Mouse (Mus musculus) naive thymus-derived CD4-positive, alpha-beta T cell, adult 2 months (primary cell): Measurements from ENCODE around the gene Def8.

ENCODE experiments used
- DNase-seq: peaks from one replicate; pipeline ENCODE4 v3.0.0-alpha.2; 2011; ENCODE audit warnings: low read depth

Def8 gene

DNA sequence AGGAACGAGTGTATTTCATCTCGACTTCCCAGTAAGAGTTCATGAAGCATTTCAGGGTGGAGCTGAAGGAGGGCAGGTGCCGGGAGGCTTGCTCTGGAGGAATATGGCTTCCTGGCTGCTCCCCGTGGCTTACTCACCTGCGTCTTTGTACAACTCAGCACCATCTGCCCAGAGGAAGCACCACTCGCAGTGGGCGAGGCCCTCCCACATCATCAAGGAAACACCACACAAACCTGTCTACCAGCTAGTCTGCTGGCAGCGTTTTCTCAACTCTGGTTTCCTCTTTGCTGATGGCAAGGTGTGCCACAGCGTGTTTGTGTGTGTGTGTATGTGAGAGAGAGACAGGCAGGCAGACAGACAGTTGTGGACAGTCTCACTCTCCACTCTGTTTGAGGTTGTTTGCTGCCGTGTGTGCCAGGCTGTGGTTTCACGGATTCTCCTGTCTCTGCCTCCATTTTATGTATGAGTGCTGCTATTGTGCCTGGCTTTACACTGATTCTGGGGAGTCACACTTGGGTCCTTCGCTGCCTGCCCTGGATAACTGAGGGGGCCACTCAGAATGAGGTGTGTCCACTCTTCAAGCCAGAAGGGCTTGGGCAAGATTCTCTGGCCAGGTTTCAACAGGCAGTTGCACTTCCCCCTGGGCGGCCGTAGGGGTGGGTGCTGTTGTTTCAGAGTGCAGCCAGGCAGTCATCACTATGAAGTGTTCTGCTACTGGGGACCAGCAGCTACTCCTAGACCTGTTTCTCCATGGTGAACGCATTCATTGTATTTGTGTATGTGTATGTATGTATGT is 68.2 kb downstream of the Def8 start:
- no peak for DNase-seq

DNA sequence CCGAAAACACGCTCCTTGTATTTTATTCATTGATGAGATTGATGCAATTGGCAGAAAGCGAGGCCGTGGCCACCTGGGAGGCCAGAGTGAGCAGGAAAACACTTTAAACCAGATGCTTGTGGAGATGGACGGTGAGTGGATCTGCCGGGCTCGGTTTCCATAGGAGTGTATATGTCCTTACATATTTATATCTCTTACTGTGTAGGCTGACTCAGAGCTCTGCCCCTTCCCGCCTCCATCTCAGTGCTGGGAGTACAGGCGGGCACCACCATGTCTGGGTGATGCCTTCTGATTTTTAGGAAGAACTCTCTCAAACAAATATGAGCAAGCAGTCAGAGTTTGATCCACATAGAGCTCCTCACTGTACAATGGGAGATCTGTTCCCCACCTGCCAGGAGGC is 69.6 kb downstream of the Def8 start:
- DNase-seq: no peak

DNA sequence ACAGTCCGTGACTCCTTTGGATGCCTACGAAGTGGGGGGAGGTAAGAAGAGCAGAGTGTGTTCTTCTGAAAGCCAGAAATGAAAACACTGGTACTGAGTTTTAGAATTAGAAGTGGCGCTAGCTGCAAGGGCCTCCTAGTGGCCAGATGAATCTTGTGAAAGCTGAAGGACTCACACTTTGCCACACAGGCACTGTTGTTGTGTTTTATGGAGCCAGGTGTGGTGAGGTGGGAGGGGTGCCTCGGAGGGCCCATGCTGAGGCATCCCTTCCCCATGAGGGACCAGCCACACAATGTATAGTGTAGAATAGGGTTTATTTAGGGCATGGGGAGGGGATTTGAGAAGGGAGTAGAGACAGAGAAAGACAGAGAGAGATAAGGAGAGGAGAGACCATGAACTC is 74.4 kb downstream of the Def8 start:
- no peak for DNase-seq

DNA sequence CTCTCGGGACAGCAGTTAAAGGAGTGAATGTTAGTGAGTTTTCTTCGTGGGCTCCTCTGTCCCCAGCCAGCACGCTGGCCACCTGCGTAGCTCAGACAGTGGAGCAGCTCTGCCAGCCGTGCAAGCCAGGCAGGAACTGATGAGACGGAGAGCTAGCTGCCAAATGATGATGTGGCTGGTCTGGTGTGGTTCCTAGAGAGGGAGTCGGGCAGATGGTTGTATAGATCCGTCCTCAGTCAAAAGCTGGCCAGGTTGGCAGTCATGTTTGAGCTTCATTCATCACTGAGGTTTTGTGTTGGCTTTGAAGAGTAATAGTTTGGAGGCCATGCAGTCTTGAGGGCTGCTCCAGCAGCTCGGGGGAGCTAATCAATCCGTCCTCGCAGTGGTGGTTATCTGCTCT is 75.6 kb downstream of the Def8 start:
- no peak for DNase-seq

- DNase-seq: no peak
These were observed 76.2 kb downstream of the Def8 start for GRCm38 (mm10) chr8:123499556-123499955.

DNA sequence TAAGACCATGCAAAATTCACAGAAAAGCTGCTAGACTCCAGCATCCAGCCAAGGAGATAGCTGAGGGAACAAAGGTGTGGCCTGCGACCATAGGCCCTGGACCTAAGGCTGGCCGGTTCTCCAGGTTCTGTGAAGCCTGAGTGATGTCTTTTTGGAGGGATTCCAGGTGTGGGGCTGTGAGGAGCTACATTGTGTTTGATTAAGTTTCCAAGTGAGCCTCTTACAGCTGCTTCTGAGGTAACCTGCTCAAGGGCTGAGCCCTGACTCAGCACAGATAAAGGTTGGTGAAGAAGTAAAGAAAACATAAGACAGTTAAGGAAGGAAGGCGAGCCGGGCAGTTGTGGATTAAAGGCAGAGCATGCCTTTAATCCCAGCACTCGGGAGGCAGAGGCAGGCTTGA is 78.9 kb downstream of the Def8 start:
- DNase-seq: no peak

- DNase-seq: no peak
These were observed 80.6 kb downstream of the Def8 start for GRCm38 (mm10) chr8:123503801-123504467.

DNA sequence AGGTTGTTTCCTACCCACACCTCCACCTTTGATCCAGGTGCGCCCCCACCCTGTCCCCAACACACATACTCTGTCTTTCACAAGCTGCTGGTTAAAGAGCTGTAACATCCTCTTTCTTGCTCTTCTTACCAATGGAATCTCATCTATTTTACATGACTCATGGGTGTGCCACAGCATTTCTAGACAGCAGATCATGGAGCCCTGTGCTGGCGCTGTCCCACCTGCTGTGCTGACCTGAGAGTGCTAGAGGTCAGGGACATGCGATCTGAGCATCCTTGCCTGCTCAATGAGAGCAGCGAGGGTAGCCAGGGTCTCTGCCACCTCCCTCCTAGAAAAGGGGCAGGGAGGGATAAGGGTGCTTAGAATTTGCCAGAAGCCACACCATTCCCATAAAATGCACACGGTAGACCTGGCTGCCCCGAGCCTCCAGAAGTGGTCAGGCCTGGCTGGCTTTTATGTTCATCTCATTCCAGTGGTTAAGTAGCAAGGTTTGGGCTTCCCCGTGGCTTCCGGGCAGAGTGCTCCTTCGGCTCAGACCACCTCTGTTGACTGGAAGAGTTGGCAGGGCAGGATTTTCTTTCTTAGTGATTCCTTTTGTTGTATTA is 81.4 kb downstream of the Def8 start:
- DNase-seq: no peak

DNA sequence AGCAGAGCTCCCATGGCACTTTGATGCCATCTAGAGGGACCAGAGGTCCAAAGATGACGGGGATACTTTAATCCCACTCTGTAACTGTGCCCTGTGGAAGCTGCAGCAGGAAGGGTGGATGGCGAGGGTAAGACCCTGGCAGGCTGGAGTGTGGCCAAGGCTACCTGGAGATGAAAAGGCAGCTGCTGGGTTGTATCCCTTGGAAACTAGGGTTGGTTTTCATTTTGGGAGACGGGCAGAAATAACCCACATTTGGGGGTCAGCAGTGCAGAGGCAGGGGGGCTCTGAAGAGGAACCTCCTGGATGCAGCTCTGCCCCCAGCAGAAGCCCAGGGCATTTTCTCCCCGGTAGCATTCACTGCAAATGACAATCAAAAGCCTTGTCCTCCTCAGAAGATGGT is 81.9 kb downstream of the Def8 start:
- DNase-seq: no peak

DNA sequence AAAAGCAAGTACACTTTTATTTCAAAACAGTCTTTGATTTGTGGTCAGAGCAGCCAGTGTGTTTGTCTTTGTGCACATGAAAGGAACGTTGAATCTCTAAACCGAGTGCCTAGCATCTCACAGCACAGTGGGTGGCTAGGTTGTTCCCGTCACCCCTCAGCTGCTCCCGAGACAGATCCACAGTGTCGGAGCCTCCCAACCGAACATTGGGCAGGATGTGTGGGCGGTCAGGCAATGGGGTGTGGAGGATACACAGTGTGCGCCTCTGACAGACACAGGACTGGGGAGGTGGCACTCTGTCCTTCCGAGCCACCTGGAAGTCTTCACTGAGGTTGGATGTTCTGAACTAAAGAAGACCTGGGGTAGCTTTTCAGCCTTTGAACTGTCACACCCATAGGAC is 82.4 kb downstream of the Def8 start:
- DNase-seq: no peak

DNA sequence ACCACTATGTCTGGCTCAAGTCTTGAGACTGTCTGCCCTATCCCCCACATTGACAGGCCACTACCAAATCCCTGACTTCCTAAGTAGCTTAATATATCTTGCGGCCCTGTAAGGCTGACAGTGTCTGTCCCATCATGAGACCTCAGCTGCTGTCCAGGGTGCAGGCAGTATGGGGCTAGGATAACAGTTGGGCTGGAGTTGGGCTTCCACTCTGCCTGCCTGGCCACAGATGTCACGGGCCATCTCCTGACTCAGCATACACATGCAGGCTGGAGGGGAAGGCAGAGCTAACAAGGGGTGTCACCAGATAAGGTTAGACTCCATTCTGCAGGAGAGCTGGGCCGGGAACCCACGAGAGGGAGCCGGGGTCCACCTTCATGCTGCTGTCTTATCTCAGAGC is 83.8 kb downstream of the Def8 start:
- no peak for DNase-seq

GRCm38 (mm10) chr8:123510819-123511218 is 87.5 kb downstream of the Def8 start:
- DNase-seq: no peak
